Mouse (Mus musculus): ENCODE measurements around the gene Dpp7. TPM values are rescaled to one million over a fixed set of nuclear protein-coding genes. Genes with fewer than 3 reads are reported as not detected.

The Dpp7 gene
- total RNA-seq, 1 experiment: 60.2 TPM

- in situ Hi-C loops (cut with MboI; ENCODE audit: low sequenced_read_pairs in 2 of 2, unreplicated experiment in 2 of 2): no loop called here
- peaks cover 0 to 4% of the 10 kb centered on the region in 2 experiments; a peak in 1 of 4 replicates for H3K4me1 ChIP-seq (ENCODE audit: control insufficient read depth in 2 of 2, insufficient read depth in 2 of 2, low read length in 2 of 2, poor library complexity in 1 of 2)
- peak within 1 kb of the TSS; percentile 70 to 78 for H3K4me3 ChIP-seq (ENCODE audit: insufficient read depth in 1 of 2, low read depth in 1 of 2, low read length in 2 of 2, poor library complexity in 1 of 2, severe bottlenecking in 1 of 2)
- no peak for TF ChIP-seq MAFK (IDR thresholded peaks at IDR 0.05; ENCODE audit: insufficient read depth, low read depth, low read length)
- peak; percentile 40; the same call in 1 of the 2 replicates for TF ChIP-seq CHD2 (IDR thresholded peaks at IDR 0.05; ENCODE audit: low read depth, low read length)
- no peak for TF ChIP-seq ZC3H11A (IDR thresholded peaks at IDR 0.05; ENCODE audit: borderline replicate concordance, low read depth, low read length)
- no peaks in the 10 kb centered on the region for H3K9me3 ChIP-seq (ENCODE audit: control insufficient read depth, insufficient read depth, low read depth, low read length)
- H3K36me3 ChIP-seq (ENCODE audit: control insufficient read depth, insufficient read depth, low read length, poor library complexity, severe bottlenecking): peaks cover 29% of the 10 kb centered on the region
- peak within 1 kb of the TSS; percentile 80 for H3K9ac ChIP-seq (ENCODE audit: insufficient read depth, low read depth, low read length, poor library complexity, severe bottlenecking)
- DNase-seq (ENCODE audit: low read depth, low spot score): peak; percentile 81
- peak within 1 kb of the TSS; percentile 30; the same call in 1 of the 2 replicates for H3K27ac ChIP-seq (ENCODE audit: insufficient read depth, low read depth, low read length, poor library complexity, severe bottlenecking)
These were observed 15.8 kb upstream of the Dpp7 start, which contains the start of gene Sapcd2 for GRCm38 (mm10) chr2:25371764-25372643. Gene Sapcd2 (plus strand): TSS chr2:25372321.

- Histone ChIP-seq H3K9me3 (ENCODE audit: control insufficient read depth, insufficient read depth, low read depth, low read length) (no peaks in the 10 kb centered on the region), H3K27ac (ENCODE audit: insufficient read depth, low read depth, low read length, poor library complexity, severe bottlenecking) (no peak overlapping the region), H3K36me3 (ENCODE audit: control insufficient read depth, insufficient read depth, low read length, poor library complexity, severe bottlenecking) (peaks cover 10% of the 10 kb centered on the region; the same call in 1 of the 2 replicates), H3K9ac (ENCODE audit: insufficient read depth, low read depth, low read length, poor library complexity, severe bottlenecking) (no peak overlapping the region), H3K4me3 (ENCODE audit: insufficient read depth in 1 of 2, low read depth in 1 of 2, low read length in 2 of 2, poor library complexity in 1 of 2, severe bottlenecking in 1 of 2) (no peak overlapping the region), H3K4me1 (ENCODE audit: control insufficient read depth in 2 of 2, insufficient read depth in 2 of 2, low read length in 2 of 2, poor library complexity in 1 of 2) (peaks cover 0 to 7% of the 10 kb centered on the region in 2 experiments; a peak in 2 of 4 replicates)
- no peak for DNase-seq (ENCODE audit: low read depth, low spot score)
- in situ Hi-C loops (cut with MboI; ENCODE audit: low sequenced_read_pairs in 2 of 2, unreplicated experiment in 2 of 2): no loop called here
- TF ChIP-seq HCFC1 (IDR thresholded peaks at IDR 0.05; ENCODE audit: borderline replicate concordance, insufficient read depth, low read length) (no peak), MAFK (IDR thresholded peaks at IDR 0.05; ENCODE audit: insufficient read depth, low read depth, low read length) (no peak), ZC3H11A (IDR thresholded peaks at IDR 0.05; ENCODE audit: borderline replicate concordance, low read depth, low read length) (no peak), ZNF384 (IDR thresholded peaks at IDR 0.05; ENCODE audit: low read depth, low read length) (no peak), CHD2 (IDR thresholded peaks at IDR 0.05; ENCODE audit: low read depth, low read length) (no peak)
These were observed 13.8 kb upstream of the Dpp7 start for GRCm38 (mm10) chr2:25369996-25370395.

DNA sequence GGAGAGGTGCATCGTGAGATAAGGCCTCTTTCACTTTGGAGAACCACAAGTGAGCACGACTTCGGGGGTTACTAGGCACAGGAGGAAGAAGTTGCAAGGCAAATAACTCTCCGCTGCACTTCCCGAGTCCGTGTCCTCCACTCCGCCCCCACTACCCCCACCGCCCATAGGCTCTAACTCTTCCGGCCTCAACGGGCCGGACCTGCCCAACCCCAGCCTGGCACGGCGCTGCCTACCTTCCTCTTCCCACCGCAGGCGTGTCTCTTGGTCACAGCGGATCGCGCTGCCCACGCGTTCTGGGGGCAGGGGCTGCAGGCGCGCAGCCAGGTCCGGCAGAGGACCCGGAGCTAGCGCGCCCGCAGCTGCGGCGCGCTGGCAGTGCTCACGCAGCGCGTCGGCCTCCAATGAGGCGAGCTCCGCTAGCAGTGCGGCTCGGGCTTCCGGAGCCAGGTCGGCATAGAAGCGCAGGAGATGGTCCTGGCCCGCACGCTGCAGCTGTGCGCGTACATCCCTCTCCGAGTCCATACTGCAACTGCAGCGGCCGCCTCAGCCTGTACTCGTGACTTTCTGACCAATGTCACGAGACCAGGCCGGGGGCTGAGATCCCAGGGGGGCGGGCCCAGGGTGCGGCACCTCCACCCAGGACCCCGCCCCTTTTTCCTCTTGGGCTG, 9.1 kb upstream of the Dpp7 start, which contains the start of gene Uap1l1:
Uap1l1 (minus strand) TSS at position 592 of the 671 bp plus-strand sequence.
- Histone ChIP-seq H3K4me3 (ENCODE audit: insufficient read depth in 1 of 2, low read depth in 1 of 2, low read length in 2 of 2, poor library complexity in 1 of 2, severe bottlenecking in 1 of 2) (peak within 1 kb of the TSS; percentile 54 to 85), H3K36me3 (ENCODE audit: control insufficient read depth, insufficient read depth, low read length, poor library complexity, severe bottlenecking) (peaks cover 36% of the 10 kb centered on the region), H3K9ac (ENCODE audit: insufficient read depth, low read depth, low read length, poor library complexity, severe bottlenecking) (peak within 1 kb of the TSS; percentile 82), H3K9me3 (ENCODE audit: control insufficient read depth, insufficient read depth, low read depth, low read length) (no peaks in the 10 kb centered on the region), H3K4me1 (ENCODE audit: control insufficient read depth in 2 of 2, insufficient read depth in 2 of 2, low read length in 2 of 2, poor library complexity in 1 of 2) (peaks cover 0 to 18% of the 10 kb centered on the region in 2 experiments; a peak in 3 of 4 replicates), H3K27ac (ENCODE audit: insufficient read depth, low read depth, low read length, poor library complexity, severe bottlenecking) (no peak within 1 kb of the TSS)
- peak; percentile 87 for DNase-seq (ENCODE audit: low read depth, low spot score)
- TF ChIP-seq ZNF384 (IDR thresholded peaks at IDR 0.05; ENCODE audit: low read depth, low read length): no peak
- no peak for TF ChIP-seq CHD2 (IDR thresholded peaks at IDR 0.05; ENCODE audit: low read depth, low read length)
- TF ChIP-seq MAFK (IDR thresholded peaks at IDR 0.05; ENCODE audit: insufficient read depth, low read depth, low read length): no peak
- no peak for TF ChIP-seq HCFC1 (IDR thresholded peaks at IDR 0.05; ENCODE audit: borderline replicate concordance, insufficient read depth, low read length)
- TF ChIP-seq ZC3H11A (IDR thresholded peaks at IDR 0.05; ENCODE audit: borderline replicate concordance, low read depth, low read length): no peak
- in situ Hi-C loops (cut with MboI; ENCODE audit: low sequenced_read_pairs in 2 of 2, unreplicated experiment in 2 of 2): no loop called here

DNA sequence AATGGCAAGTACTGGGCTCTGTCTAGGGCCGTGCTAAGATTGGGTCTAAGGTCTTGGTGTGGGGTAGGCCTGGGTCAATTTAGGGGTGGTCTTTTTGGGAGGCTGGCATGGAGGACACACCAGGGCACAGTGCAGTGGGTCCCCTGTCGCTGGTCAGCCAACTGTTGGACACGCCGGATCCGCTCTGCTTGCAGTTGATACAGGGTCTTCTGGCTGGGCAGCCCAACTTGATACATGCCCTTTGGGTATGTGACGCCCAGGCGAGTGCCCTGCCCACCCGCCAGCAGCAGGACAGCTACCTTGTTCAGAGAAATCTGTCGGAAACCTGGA, 8.6 kb upstream of the Dpp7 start:
- Histone ChIP-seq H3K36me3 (ENCODE audit: control insufficient read depth, insufficient read depth, low read length, poor library complexity, severe bottlenecking) (peaks cover 36% of the 10 kb centered on the region), H3K4me1 (ENCODE audit: control insufficient read depth in 2 of 2, insufficient read depth in 2 of 2, low read length in 2 of 2, poor library complexity in 1 of 2) (peaks cover 0 to 18% of the 10 kb centered on the region in 2 experiments; a peak in 3 of 4 replicates), H3K9me3 (ENCODE audit: control insufficient read depth, insufficient read depth, low read depth, low read length) (no peaks in the 10 kb centered on the region), H3K9ac (ENCODE audit: insufficient read depth, low read depth, low read length, poor library complexity, severe bottlenecking) (peak overlapping the region; percentile 82), H3K4me3 (ENCODE audit: insufficient read depth in 1 of 2, low read depth in 1 of 2, low read length in 2 of 2, poor library complexity in 1 of 2, severe bottlenecking in 1 of 2) (peak overlapping the region; percentile 54 to 85), H3K27ac (ENCODE audit: insufficient read depth, low read depth, low read length, poor library complexity, severe bottlenecking) (no peak overlapping the region)
- DNase-seq (ENCODE audit: low read depth, low spot score): no peak
- no peak for TF ChIP-seq CHD2 (IDR thresholded peaks at IDR 0.05; ENCODE audit: low read depth, low read length)
- TF ChIP-seq ZNF384 (IDR thresholded peaks at IDR 0.05; ENCODE audit: low read depth, low read length): no peak
- TF ChIP-seq ZC3H11A (IDR thresholded peaks at IDR 0.05; ENCODE audit: borderline replicate concordance, low read depth, low read length): no peak
- no peak for TF ChIP-seq HCFC1 (IDR thresholded peaks at IDR 0.05; ENCODE audit: borderline replicate concordance, insufficient read depth, low read length)
- no peak for TF ChIP-seq MAFK (IDR thresholded peaks at IDR 0.05; ENCODE audit: insufficient read depth, low read depth, low read length)
- in situ Hi-C loops (cut with MboI; ENCODE audit: low sequenced_read_pairs in 2 of 2, unreplicated experiment in 2 of 2): no loop called here

All from ES-E14 (cell line).